Mouse (Mus musculus) heart, adult 2 months (tissue): ENCODE results near the gene Tbc1d10b.

ENCODE experiments used
- CTCF ChIP-seq: fragments of 200-600 bp; IDR thresholded peaks from 2 replicates; pipeline ENCODE4 v1.8.1; 2022; ENCODE audit warnings: antibody characterized with exemption, mild to moderate bottlenecking, moderate library complexity
- EP300 ChIP-seq: fragments of 200-500 bp; IDR thresholded peaks from 2 replicates; pipeline ENCODE4 v1.6.1; 2011; ENCODE audit warnings: low read depth, low read length, control low read depth; ENCODE audit not compliant: insufficient read depth
- POLR2A ChIP-seq: fragments of 200-500 bp; IDR thresholded peaks from 2 replicates; pipeline ENCODE4 v1.6.1; 2011; ENCODE audit warnings: mild to moderate bottlenecking, low read depth, low read length, control low read depth; ENCODE audit not compliant: insufficient read depth

DNA sequence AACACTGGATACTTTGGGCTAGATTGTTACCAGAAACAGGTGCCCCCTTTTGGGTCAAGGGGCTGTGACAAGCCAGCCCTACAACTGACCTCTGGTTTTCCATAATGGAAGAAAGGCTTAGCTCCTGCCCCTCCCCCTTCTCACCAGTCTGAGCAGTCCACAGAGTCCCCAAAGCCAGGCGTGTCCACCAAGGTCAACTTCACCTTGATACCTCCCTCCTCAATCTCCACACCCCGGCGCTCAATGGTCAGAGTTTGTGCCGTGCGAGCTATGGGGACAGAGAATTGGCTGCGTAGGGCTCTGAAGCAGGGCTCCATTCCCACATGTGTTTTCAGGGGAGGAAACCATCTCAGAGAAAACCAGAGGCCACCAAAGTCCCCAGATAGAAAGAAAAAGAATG, 9.2 kb upstream of the Tbc1d10b start:
- no peak for TF ChIP-seq EP300
- no peak for TF ChIP-seq CTCF
- no peak for TF ChIP-seq POLR2A
